Mouse (Mus musculus) kidney, adult 2 months (tissue): ENCODE data around the gene Gm20661.

Source experiments
- CTCF ChIP-seq: fragments of 200-500 bp; conservative IDR thresholded peaks from 2 replicates; pipeline ENCODE4 v1.5.1; 2011; ENCODE audit warnings: low read depth, mild to moderate bottlenecking, control low read depth, low read length, moderate library complexity, mixed read lengths; ENCODE audit not compliant: insufficient read depth, insufficient read length
- POLR2A ChIP-seq: fragments of 200-500 bp; IDR thresholded peaks from one replicate; pipeline ENCODE4 v1.6.1; 2011; ENCODE audit warnings: low read depth, low read length, control low read depth

- TF ChIP-seq CTCF (no peak), POLR2A (peak; percentile 38)
Measured at GRCm38 (mm10) chr9:107983421-107983890, 598 bp downstream of the Gm20661 start.
